Mouse (Mus musculus): ENCODE data around the gene Odf2. TPM values are rescaled to one million over a fixed set of nuclear protein-coding genes. Genes with fewer than 3 reads are reported as not detected.
A peak's percentile ranks its signal among the peaks of the same experiment; 100 is the strongest.

The Odf2 gene
- polyA plus RNA-seq, 1 experiment from 2014 or later: 21.8 TPM

DNA sequence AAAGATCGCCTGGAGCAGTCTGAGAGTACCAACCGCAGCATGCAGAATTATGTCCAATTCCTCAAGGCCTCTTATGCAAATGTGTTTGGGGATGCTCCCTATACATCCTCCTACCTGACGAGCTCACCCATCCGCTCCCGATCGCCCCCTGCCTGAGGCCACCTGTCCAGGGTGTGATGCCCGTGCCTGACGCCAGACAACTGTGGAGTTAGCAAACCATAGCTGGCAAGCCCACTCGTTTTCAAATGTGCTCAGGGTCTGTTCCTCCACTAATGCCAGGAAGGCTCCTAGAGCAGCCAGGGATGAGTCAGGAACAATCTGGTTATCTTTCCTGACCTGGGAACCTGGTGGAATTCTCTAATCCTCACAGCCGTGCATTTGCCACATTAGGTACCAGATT, 41.5 kb downstream of the Odf2 start:
- DNase-seq (ENCODE audit: low spot score): no peak
- Histone ChIP-seq H3K27ac (ENCODE audit: low read length) (no peak overlapping the region), H3K9ac (replicated peaks; ENCODE audit: low read depth) (no peak overlapping the region), H3K4me1 (ENCODE audit: insufficient read depth, low read depth, low read length) (no peaks in the 10 kb centered on the region), H3K4me3 (ENCODE audit: low read depth, low read length) (no peak overlapping the region), H3K4me2 (replicated peaks; ENCODE audit: low read depth, low read length) (no peak overlapping the region), H3K9me3 (ENCODE audit: low read length) (no peaks in the 10 kb centered on the region), H3K27me3 (replicated peaks; ENCODE audit: insufficient read depth, low read length) (no peaks in the 10 kb centered on the region), H3K36me3 (ENCODE audit: insufficient read depth, low read length) (peaks cover 32% of the 10 kb centered on the region)
- no peak for ATAC-seq
- TF ChIP-seq EP300 (IDR thresholded peaks at IDR 0.05): no peak
- TF ChIP-seq CTCF (IDR thresholded peaks at IDR 0.05): no peak
- 87% methylated on average over 10 of the region's 10 CpGs for WGBS

DNA sequence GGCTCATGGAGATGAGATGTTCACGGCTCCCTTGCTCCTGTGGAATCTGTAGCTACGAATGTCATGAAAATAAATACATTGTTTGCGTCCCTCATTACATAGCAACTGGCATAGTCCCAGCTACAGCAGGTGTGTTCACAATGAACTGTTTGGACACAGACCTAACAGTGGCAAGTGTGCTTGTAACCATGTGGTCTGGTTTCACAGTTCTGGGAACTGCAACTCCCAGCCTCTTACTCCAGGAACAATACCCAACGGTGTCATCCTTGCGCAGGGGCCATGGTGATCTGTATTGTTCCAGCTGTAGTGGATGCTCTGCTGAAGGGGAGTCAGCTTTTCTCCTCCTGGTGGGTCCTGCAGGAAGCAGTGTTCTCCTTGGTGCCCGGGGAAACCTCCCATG, 42.2 kb downstream of the Odf2 start:
- ATAC-seq (no peak), DNase-seq (ENCODE audit: low spot score) (no peak)
- no peak overlapping the region for H3K27ac ChIP-seq (ENCODE audit: low read length)
- WGBS: 87% methylated on average over 6 of the region's 6 CpGs
- peaks cover 25% of the 10 kb centered on the region; the same call in 1 of the 2 replicates for H3K36me3 ChIP-seq (ENCODE audit: insufficient read depth, low read length)
- peaks cover 4% of the 10 kb centered on the region; the same call in 1 of the 2 replicates for H3K4me1 ChIP-seq (ENCODE audit: insufficient read depth, low read depth, low read length)
- H3K9me3 ChIP-seq (ENCODE audit: low read length): no peaks in the 10 kb centered on the region
- no peak for TF ChIP-seq EP300 (IDR thresholded peaks at IDR 0.05)
- no peak for TF ChIP-seq CTCF (IDR thresholded peaks at IDR 0.05)
- no peak overlapping the region for H3K4me3 ChIP-seq (ENCODE audit: low read depth, low read length)
- no peaks in the 10 kb centered on the region for H3K27me3 ChIP-seq (replicated peaks; ENCODE audit: insufficient read depth, low read length)
- no peak overlapping the region for H3K9ac ChIP-seq (replicated peaks; ENCODE audit: low read depth)
- H3K4me2 ChIP-seq (replicated peaks; ENCODE audit: low read depth, low read length): no peak overlapping the region

DNA sequence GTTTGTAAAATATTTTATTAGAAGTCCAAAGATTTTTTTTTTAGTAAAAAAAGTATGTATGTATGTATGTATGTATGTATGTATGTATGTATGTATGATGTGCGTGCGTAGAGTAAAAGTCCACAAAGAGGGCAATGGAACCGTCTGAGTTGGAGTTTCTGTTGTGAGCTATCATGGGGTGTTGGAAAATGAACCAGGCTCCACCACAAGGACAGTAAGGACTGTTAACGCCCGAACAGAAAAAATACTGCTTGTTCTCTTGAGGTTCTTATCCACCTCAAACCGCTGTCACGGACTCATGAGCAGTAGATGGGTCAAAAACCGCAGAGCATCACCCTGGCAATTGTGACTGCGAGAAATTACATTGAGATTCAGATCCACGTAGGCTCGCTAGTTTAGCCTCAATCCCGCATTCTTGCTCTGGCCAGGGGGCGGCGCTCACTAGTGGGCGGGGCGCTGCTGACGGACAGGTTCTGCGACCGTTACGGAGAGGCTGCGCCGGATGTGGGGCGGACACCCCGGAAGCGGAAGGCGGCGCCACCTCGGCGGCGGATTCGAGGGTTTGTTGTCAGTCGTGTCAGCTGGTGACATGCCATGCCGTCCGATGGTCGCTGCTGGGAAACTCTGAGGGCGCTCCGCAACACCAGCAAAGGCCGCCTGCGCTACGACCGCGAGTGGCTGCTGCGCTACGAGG, 46.0 kb downstream of the Odf2 start, which contains the start of gene Gle1:
Gene Gle1, plus strand, starts transcription at position 521 of the 694 bp plus-strand sequence.
- peak within 1 kb of the TSS; percentile 64 for H3K4me2 ChIP-seq (replicated peaks; ENCODE audit: low read depth, low read length)
- peak within 1 kb of the TSS; percentile 63 for H3K9ac ChIP-seq (replicated peaks; ENCODE audit: low read depth)
- peak; percentile 97 for DNase-seq (ENCODE audit: low spot score)
- no peaks in the 10 kb centered on the region for H3K9me3 ChIP-seq (ENCODE audit: low read length)
- peak; percentile 99 for ATAC-seq
- peaks cover 4% of the 10 kb centered on the region; the same call in 1 of the 2 replicates for H3K4me1 ChIP-seq (ENCODE audit: insufficient read depth, low read depth, low read length)
- H3K27me3 ChIP-seq (replicated peaks; ENCODE audit: insufficient read depth, low read length): no peaks in the 10 kb centered on the region
- peak within 1 kb of the TSS; percentile 75 for H3K27ac ChIP-seq (ENCODE audit: low read length)
- no peak; the same call in 1 of the 2 replicates for TF ChIP-seq EP300 (IDR thresholded peaks at IDR 0.05)
- peak; percentile 82 for TF ChIP-seq CTCF (IDR thresholded peaks at IDR 0.05)
- H3K36me3 ChIP-seq (ENCODE audit: insufficient read depth, low read length): peaks cover 20% of the 10 kb centered on the region; the same call in 1 of the 2 replicates
- 3% methylated on average over 44 of the region's 44 CpGs for WGBS
- peak within 1 kb of the TSS; percentile 86 for H3K4me3 ChIP-seq (ENCODE audit: low read depth, low read length)

DNA sequence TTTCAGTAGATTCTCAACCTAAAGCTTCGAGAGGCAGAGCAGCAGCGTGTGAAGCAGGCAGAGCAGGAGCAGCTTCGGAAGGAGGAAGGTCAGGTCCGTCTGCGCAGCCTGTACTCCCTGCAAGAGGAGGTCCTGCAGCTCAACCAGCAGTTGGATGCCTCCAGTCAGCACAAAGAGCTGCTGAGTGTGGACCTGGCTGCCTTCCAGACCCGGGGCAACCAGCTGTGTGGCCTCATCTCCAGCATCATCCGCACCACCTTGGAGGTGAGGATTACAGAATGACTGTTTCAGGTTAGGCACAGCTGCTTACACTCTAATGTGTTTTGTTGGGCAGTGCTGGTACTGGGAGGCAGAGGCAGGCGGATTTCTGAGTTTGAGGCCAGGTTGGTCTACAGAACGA, 51.1 kb downstream of the Odf2 start:
- WGBS: 89% methylated on average over 9 of the region's 9 CpGs
- no peak overlapping the region for H3K4me3 ChIP-seq (ENCODE audit: low read depth, low read length)
- no peaks in the 10 kb centered on the region for H3K9me3 ChIP-seq (ENCODE audit: low read length)
- H3K9ac ChIP-seq (replicated peaks; ENCODE audit: low read depth): no peak overlapping the region
- TF ChIP-seq EP300 (IDR thresholded peaks at IDR 0.05) (no peak), CTCF (IDR thresholded peaks at IDR 0.05) (no peak)
- DNase-seq (ENCODE audit: low spot score): no peak
- no peak overlapping the region for H3K27ac ChIP-seq (ENCODE audit: low read length)
- peaks cover 4% of the 10 kb centered on the region; the same call in 1 of the 2 replicates for H3K4me1 ChIP-seq (ENCODE audit: insufficient read depth, low read depth, low read length)
- no peaks in the 10 kb centered on the region for H3K27me3 ChIP-seq (replicated peaks; ENCODE audit: insufficient read depth, low read length)
- no peak for ATAC-seq
- H3K4me2 ChIP-seq (replicated peaks; ENCODE audit: low read depth, low read length): no peak overlapping the region
- H3K36me3 ChIP-seq (ENCODE audit: insufficient read depth, low read length): peaks cover 27% of the 10 kb centered on the region

DNA sequence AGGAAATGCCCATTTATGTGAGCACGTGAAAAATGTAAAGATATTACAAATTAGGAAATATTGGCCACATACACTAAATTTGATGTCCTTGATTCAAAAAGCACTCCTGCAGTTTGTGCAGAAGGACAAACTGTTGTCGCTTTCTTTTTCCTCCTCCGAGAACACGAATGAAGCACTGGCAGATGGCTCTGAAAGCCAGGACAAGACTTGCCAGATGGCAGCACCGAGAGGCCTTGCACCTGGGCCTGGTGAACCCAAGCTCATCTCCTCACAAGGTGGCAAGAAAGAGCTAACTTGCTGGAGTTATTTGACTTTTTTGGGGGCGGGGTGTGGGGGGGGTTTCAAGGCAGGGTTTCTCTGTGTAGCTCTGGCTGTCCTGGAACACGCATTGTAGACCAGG, 51.8 kb downstream of the Odf2 start:
- no peak overlapping the region for H3K4me3 ChIP-seq (ENCODE audit: low read depth, low read length)
- H3K36me3 ChIP-seq (ENCODE audit: insufficient read depth, low read length): peaks cover 27% of the 10 kb centered on the region
- no peak overlapping the region for H3K9ac ChIP-seq (replicated peaks; ENCODE audit: low read depth)
- DNase-seq (ENCODE audit: low spot score): no peak
- no peak overlapping the region for H3K4me2 ChIP-seq (replicated peaks; ENCODE audit: low read depth, low read length)
- H3K27ac ChIP-seq (ENCODE audit: low read length): no peak overlapping the region
- H3K27me3 ChIP-seq (replicated peaks; ENCODE audit: insufficient read depth, low read length): no peaks in the 10 kb centered on the region
- no peak for ATAC-seq
- TF ChIP-seq EP300 (IDR thresholded peaks at IDR 0.05): no peak
- TF ChIP-seq CTCF (IDR thresholded peaks at IDR 0.05): no peak
- WGBS: 95% methylated on average over 7 of the region's 7 CpGs
- H3K9me3 ChIP-seq (ENCODE audit: low read length): no peaks in the 10 kb centered on the region
- H3K4me1 ChIP-seq (ENCODE audit: insufficient read depth, low read depth, low read length): peaks cover 3% of the 10 kb centered on the region; the same call in 1 of the 2 replicates

DNA sequence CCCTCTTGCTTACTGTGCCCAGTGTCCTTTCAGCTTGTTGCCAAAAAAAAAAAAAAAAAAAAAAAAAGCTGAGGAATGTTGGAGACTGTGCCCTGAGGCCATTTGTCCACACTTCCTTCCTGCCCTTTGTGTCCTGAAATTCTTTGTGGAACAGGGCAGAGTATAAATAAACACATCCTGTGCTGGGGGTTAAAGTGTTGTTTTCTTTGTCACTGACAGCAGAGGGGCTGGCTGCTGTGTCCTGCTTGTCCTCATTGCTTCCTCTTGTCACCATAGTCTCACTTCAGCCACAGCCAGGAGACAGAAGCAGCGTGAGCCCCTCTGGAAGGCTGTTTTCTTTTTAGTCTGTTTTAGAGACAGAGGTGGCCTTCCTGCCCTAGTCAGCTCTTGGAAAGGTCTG, 55.7 kb downstream of the Odf2 start:
- Histone ChIP-seq H3K27ac (ENCODE audit: low read length) (peak overlapping the region; percentile 90), H3K9ac (replicated peaks; ENCODE audit: low read depth) (no peak overlapping the region), H3K36me3 (ENCODE audit: insufficient read depth, low read length) (peaks cover 38% of the 10 kb centered on the region), H3K9me3 (ENCODE audit: low read length) (no peaks in the 10 kb centered on the region), H3K4me3 (ENCODE audit: low read depth, low read length) (no peak overlapping the region), H3K4me1 (ENCODE audit: insufficient read depth, low read depth, low read length) (no peaks in the 10 kb centered on the region), H3K4me2 (replicated peaks; ENCODE audit: low read depth, low read length) (peak overlapping the region; percentile 25; the same call in 1 of the 2 replicates), H3K27me3 (replicated peaks; ENCODE audit: insufficient read depth, low read length) (no peaks in the 10 kb centered on the region)
- ATAC-seq (peak; percentile 94), DNase-seq (ENCODE audit: low spot score) (peak; percentile 83)
- TF ChIP-seq CTCF (IDR thresholded peaks at IDR 0.05) (no peak), EP300 (IDR thresholded peaks at IDR 0.05) (peak; percentile 94)
- WGBS: 12% methylated on average over 1 of the region's 1 CpGs
